Mouse (Mus musculus) lung, postnatal 0 days (tissue): Measurements from ENCODE around the gene Pef1. TPM values are rescaled to one million over a fixed set of nuclear protein-coding genes. Genes with fewer than 3 reads are reported as not detected.
A peak's percentile ranks its signal among the peaks of the same experiment; 100 is the strongest.

ENCODE experiments used
- ATAC-seq: fragments of 200-750 bp; cut with Nextera tagmentation; 2 replicates; pipeline ENCODE4 v1.8.0; 2017; ENCODE audit warnings: moderate library complexity
- DNase-seq: peaks from one replicate; pipeline ENCODE4 v3.0.0-alpha.2; 2016; ENCODE audit warnings: low spot score
- H3K27ac ChIP-seq: fragments of 300-500 bp; sonication (generic); 2 replicates; pipeline ENCODE4 v1.5.1; 2014; ENCODE audit warnings: antibody characterized with exemption, mild to moderate bottlenecking, low read length, mixed read lengths
- H3K27me3 ChIP-seq: fragments of 300-500 bp; sonication (generic); replicated peaks from 2 replicates; pipeline ENCODE4 v1.6.1; 2014; ENCODE audit warnings: low read length, mixed read lengths; ENCODE audit not compliant: insufficient read depth
- H3K36me3 ChIP-seq: fragments of 300-500 bp; sonication (generic); 2 replicates; pipeline ENCODE4 v1.6.1; 2014; ENCODE audit warnings: low read length, mixed read lengths; ENCODE audit not compliant: insufficient read depth
- H3K4me1 ChIP-seq: fragments of 300-500 bp; sonication (generic); 2 replicates; pipeline ENCODE4 v1.6.1; 2014; ENCODE audit warnings: antibody characterized with exemption, low read depth, low read length, mixed read lengths; ENCODE audit not compliant: insufficient read depth
- H3K4me2 ChIP-seq: fragments of 300-500 bp; sonication (generic); replicated peaks from 2 replicates; pipeline ENCODE4 v1.6.1; 2014; ENCODE audit warnings: low read depth, mild to moderate bottlenecking, low read length, moderate library complexity, mixed read lengths
- H3K4me3 ChIP-seq: fragments of 300-500 bp; sonication (generic); 2 replicates; pipeline ENCODE4 v1.5.1; 2014; ENCODE audit warnings: low read depth, low read length
- H3K9ac ChIP-seq: fragments of 300-500 bp; sonication (generic); replicated peaks from 2 replicates; pipeline ENCODE4 v1.6.1; 2014; ENCODE audit warnings: low read depth, mild to moderate bottlenecking
- H3K9me3 ChIP-seq: fragments of 300-500 bp; sonication (generic); 2 replicates; pipeline ENCODE4 v1.6.1; 2016; ENCODE audit warnings: low read length, mixed read lengths
- CTCF ChIP-seq: IDR thresholded peaks from 2 replicates; pipeline ENCODE4 v1.5.1; 2016; ENCODE audit warnings: antibody characterized with exemption, mild to moderate bottlenecking
- EP300 ChIP-seq: IDR thresholded peaks from 2 replicates; pipeline ENCODE4 v1.6.1; 2016; ENCODE audit warnings: antibody characterized with exemption, mild to moderate bottlenecking, control low read depth
- WGBS: fragments of 180-500 bp; shearing (Covaris S2); extraction: QIAGEN DNeasy Blood & Tissue Kit; methylation state at CpG from one replicate; pipeline ENCODE4 v1.1.7; 2014; 5-methylcytosine and 5-hydroxymethylcytosine counted together
- polyA plus RNA-seq: library from polyadenylated mRNA; unstranded; fragments of >200 nt; fragmentation: Nextera tagmentation; extraction: Ambion mirVana; gene quantifications from 2 replicates; pipeline ENCODE4 v1.2.1, GENCODE M21; 2015

The Pef1 gene
- polyA plus RNA-seq, 1 experiment from 2014 or later = 84.6 TPM

- ATAC-seq (peak; percentile 3; the same call in 1 of the 2 replicates), DNase-seq (peak; percentile 78)
- H3K36me3 ChIP-seq = peaks cover 6% of the 10 kb centered on the region; the same call in 1 of the 2 replicates
- H3K4me3 ChIP-seq = peak overlapping the region; percentile 50
- WGBS = 23% methylated on average over 11 of the region's 11 CpGs
- H3K4me2 ChIP-seq = peak overlapping the region; percentile 64
- peak; percentile 39; the same call in 1 of the 2 replicates for TF ChIP-seq EP300
- TF ChIP-seq CTCF = no peak
- H3K9ac ChIP-seq = 0 out of 2 replicates have a peak overlapping the region, but pooled peaks have one; percentile 23
- H3K27me3 ChIP-seq = no peaks in the 10 kb centered on the region
- H3K4me1 ChIP-seq = peaks cover 56% of the 10 kb centered on the region; the same call in 1 of the 2 replicates
- no peaks in the 10 kb centered on the region for H3K9me3 ChIP-seq
- H3K27ac ChIP-seq = peak overlapping the region; percentile 93
Observed at GRCm38 (mm10) chr4:130171951-130172765, 69.8 kb downstream of the Pef1 start.

GRCm38 (mm10) chr4:130173060-130173822 is 70.9 kb downstream of the Pef1 start:
- H3K27ac ChIP-seq = peak overlapping the region; percentile 93
- DNase-seq (no peak), ATAC-seq (no peak)
- no peaks in the 10 kb centered on the region for H3K9me3 ChIP-seq
- no peaks in the 10 kb centered on the region for H3K36me3 ChIP-seq
- 47% methylated on average over 11 of the region's 11 CpGs for WGBS
- peak overlapping the region; percentile 64 for H3K4me2 ChIP-seq
- peak overlapping the region; percentile 69 for H3K9ac ChIP-seq
- no peaks in the 10 kb centered on the region for H3K27me3 ChIP-seq
- H3K4me3 ChIP-seq = peak overlapping the region; percentile 50
- TF ChIP-seq CTCF = no peak; the same call in 1 of the 2 replicates
- TF ChIP-seq EP300 = no peak
- peaks cover 53% of the 10 kb centered on the region; the same call in 1 of the 2 replicates for H3K4me1 ChIP-seq

GRCm38 (mm10) chr4:130173911-130174311 is 71.6 kb downstream of the Pef1 start:
- H3K9ac ChIP-seq = peak overlapping the region; percentile 69
- no peaks in the 10 kb centered on the region for H3K9me3 ChIP-seq
- H3K36me3 ChIP-seq = no peaks in the 10 kb centered on the region
- DNase-seq (no peak), ATAC-seq (no peak)
- H3K4me2 ChIP-seq = peak overlapping the region; percentile 64
- no peaks in the 10 kb centered on the region for H3K27me3 ChIP-seq
- no peak for TF ChIP-seq EP300
- no peak for TF ChIP-seq CTCF
- H3K4me1 ChIP-seq = peaks cover 50% of the 10 kb centered on the region; the same call in 1 of the 2 replicates
- 26% methylated on average over 19 of the region's 19 CpGs for WGBS
- peak overlapping the region; percentile 93 for H3K27ac ChIP-seq
- peak overlapping the region; percentile 50 for H3K4me3 ChIP-seq

GRCm38 (mm10) chr4:130174335-130175031 is 72.1 kb downstream of the Pef1 start:
- peak overlapping the region; percentile 93 for H3K27ac ChIP-seq
- no peaks in the 10 kb centered on the region for H3K27me3 ChIP-seq
- TF ChIP-seq CTCF (no peak), EP300 (peak; percentile 92)
- peak; percentile 87 for ATAC-seq
- WGBS = 2% methylated on average over 25 of the region's 25 CpGs
- peak overlapping the region; percentile 69 for H3K9ac ChIP-seq
- H3K9me3 ChIP-seq = no peaks in the 10 kb centered on the region
- H3K4me2 ChIP-seq = peak overlapping the region; percentile 64
- H3K4me3 ChIP-seq = peak overlapping the region; percentile 50
- DNase-seq = peak; percentile 94
- H3K36me3 ChIP-seq = no peaks in the 10 kb centered on the region
- peaks cover 50% of the 10 kb centered on the region; the same call in 1 of the 2 replicates for H3K4me1 ChIP-seq

GRCm38 (mm10) chr4:130175072-130175711 is 72.8 kb downstream of the Pef1 start, which contains the start of gene Tinagl1:
Gene Tinagl1 (minus strand): TSS chr4:130175122.
- Histone ChIP-seq H3K4me2 (peak within 1 kb of the TSS; percentile 64), H3K9me3 (no peaks in the 10 kb centered on the region), H3K27ac (peak within 1 kb of the TSS; percentile 93), H3K27me3 (no peaks in the 10 kb centered on the region), H3K9ac (peak within 1 kb of the TSS; percentile 69), H3K36me3 (no peaks in the 10 kb centered on the region), H3K4me3 (peak within 1 kb of the TSS; percentile 50), H3K4me1 (peaks cover 50% of the 10 kb centered on the region; the same call in 1 of the 2 replicates)
- 2% methylated on average over 10 of the region's 14 CpGs for WGBS
- no peak for TF ChIP-seq CTCF
- peak; percentile 49 for TF ChIP-seq EP300
- DNase-seq = peak; percentile 77
- peak; percentile 50 for ATAC-seq
